Mouse (Mus musculus): ENCODE data around the gene Tcirg1. TPM values are rescaled to one million over a fixed set of nuclear protein-coding genes. Genes with fewer than 3 reads are reported as not detected.

Tcirg1 gene
- polyA plus RNA-seq, 1 experiment from 2014 or later, result 20.3 TPM

DNA sequence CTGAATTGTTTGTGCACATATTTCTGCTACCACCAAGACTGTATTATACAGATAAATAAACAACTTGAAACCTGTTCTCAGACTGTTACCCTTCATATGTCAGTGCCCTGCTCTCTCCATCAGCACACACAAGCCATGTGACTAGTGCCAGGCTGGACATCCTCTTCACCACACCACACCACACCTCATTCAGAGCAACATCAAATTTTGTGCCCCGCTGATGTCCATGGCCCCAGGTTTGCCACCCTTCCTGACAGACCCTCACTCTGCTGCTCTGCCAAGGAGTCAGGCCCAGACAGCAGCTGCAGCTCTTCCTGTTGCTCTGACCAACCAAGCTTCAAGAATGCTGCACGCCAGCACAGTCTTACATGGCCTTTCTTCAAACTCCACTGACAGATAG is 12.6 kb downstream of the Tcirg1 start:
- H3K36me3 ChIP-seq, result peaks cover 65% of the 10 kb centered on the region
- ATAC-seq (ENCODE audit: low FRiP score), result no peak

DNA sequence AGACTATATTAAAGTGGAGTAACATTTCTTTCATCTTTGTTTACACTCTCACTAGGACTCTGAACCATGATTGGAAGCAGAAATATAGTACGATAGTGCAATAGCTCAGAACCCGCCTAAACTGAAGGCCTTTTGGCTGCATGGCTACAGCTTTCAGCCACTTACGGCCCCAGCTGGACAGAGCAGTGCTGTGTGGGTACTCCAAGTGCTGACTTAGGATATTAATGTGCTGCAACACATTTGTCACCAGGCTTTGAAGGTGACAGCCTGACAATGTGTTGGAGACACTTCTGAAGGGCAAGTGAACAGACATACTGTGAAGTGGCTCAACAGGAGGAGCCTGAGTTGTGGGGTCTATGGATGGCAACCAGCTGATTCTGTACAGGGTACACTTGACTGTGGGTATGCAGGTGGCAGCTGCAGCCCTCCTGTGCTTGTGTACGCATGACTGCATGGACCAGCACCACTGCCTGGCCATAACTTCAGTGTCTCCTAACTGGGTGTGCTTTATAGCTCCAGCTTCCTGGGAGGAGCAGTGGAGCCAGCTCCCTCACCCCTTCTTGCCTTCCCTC is 13.3 kb downstream of the Tcirg1 start:
- H3K9me3 ChIP-seq (replicated peaks), result no peaks in the 10 kb centered on the region
- no peak overlapping the region for H3K27ac ChIP-seq (replicated peaks)
- H3K4me2 ChIP-seq, result no peak overlapping the region
- ATAC-seq (ENCODE audit: low FRiP score), result no peak
- 0 out of 2 replicates have a peak, but pooled peaks cover 14% of the 10 kb centered on the region for H3K4me1 ChIP-seq
- 86% methylated on average over 4 of the region's 4 CpGs for WGBS
- H3K4me3 ChIP-seq (replicated peaks), result no peak overlapping the region
- H3K36me3 ChIP-seq, result peaks cover 72% of the 10 kb centered on the region
- no peaks in the 10 kb centered on the region for H3K27me3 ChIP-seq (replicated peaks)
- no peak overlapping the region for H3K9ac ChIP-seq (replicated peaks)

More for the DNA sequence above, 12.6 kb downstream of the Tcirg1 start:
- 0 out of 2 replicates have a peak, but pooled peaks cover 14% of the 10 kb centered on the region for H3K4me1 ChIP-seq
- no peak overlapping the region for H3K9ac ChIP-seq (replicated peaks)
- no peaks in the 10 kb centered on the region for H3K9me3 ChIP-seq (replicated peaks)
- peak overlapping the region; percentile 71 for H3K27ac ChIP-seq (replicated peaks)
- no peak overlapping the region for H3K4me3 ChIP-seq (replicated peaks)
- H3K4me2 ChIP-seq, result no peak overlapping the region
- H3K27me3 ChIP-seq (replicated peaks), result no peaks in the 10 kb centered on the region
- WGBS, result 83% methylated on average over 2 of the region's 2 CpGs

DNA sequence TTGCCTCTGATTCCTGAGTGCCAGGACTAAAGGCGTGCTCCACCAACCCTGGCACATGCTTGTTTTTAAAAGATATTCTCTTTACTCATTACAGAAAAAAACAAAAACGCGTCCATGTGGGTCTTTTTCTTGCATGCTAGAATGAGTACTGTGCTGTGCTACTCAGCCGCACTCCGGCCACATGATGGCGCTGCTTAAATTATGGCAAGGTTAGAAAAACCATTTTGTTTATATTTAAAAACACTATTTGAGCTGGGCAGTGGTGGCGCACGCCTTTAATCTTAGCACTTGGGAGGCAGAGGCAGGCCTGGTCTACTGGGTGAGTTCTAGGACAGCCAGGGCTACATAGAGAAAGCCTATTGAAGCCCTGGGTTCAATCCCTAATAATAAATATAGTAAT is 16.8 kb downstream of the Tcirg1 start:
- peaks cover 80% of the 10 kb centered on the region for H3K36me3 ChIP-seq

DNA sequence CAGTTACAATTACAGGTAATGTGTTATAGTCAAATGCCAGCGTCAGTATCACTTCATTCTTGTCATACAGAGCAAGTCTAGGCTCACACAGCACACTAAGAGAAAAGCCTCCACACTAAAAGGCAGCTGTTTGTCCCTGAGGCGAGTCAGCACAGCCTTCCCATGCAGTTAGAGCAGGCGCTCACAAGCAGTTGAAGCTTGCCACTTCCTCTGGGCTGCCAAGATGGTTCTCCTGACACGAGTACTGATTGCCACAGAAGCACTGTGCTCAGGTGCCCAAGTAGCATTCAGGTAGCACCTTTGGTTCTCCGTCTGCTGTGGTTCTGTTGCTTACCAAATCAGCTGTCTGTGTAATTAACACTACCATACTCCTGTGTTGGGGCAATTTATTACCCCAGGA is 17.8 kb downstream of the Tcirg1 start:
- H3K27me3 ChIP-seq (replicated peaks), result no peaks in the 10 kb centered on the region
- peaks cover 77% of the 10 kb centered on the region for H3K36me3 ChIP-seq
- H3K9ac ChIP-seq (replicated peaks), result no peak overlapping the region
- no peak for ATAC-seq (ENCODE audit: low FRiP score)
- H3K27ac ChIP-seq (replicated peaks), result no peak overlapping the region
- H3K4me3 ChIP-seq (replicated peaks), result no peak overlapping the region
- H3K4me2 ChIP-seq, result no peak overlapping the region
- WGBS, result 84% methylated on average over 5 of the region's 5 CpGs
- no peaks in the 10 kb centered on the region for H3K9me3 ChIP-seq (replicated peaks)
- no peaks in the 10 kb centered on the region for H3K4me1 ChIP-seq

More for the DNA sequence above, 16.8 kb downstream of the Tcirg1 start:
- no peaks in the 10 kb centered on the region for H3K9me3 ChIP-seq (replicated peaks)
- no peak overlapping the region for H3K9ac ChIP-seq (replicated peaks)
- no peak for ATAC-seq (ENCODE audit: low FRiP score)
- H3K4me2 ChIP-seq, result no peak overlapping the region
- WGBS, result 89% methylated on average over 8 of the region's 8 CpGs
- H3K27ac ChIP-seq (replicated peaks), result no peak overlapping the region
- H3K4me1 ChIP-seq, result 0 out of 2 replicates have a peak, but pooled peaks cover 2% of the 10 kb centered on the region
- no peaks in the 10 kb centered on the region for H3K27me3 ChIP-seq (replicated peaks)
- H3K4me3 ChIP-seq (replicated peaks), result no peak overlapping the region

DNA sequence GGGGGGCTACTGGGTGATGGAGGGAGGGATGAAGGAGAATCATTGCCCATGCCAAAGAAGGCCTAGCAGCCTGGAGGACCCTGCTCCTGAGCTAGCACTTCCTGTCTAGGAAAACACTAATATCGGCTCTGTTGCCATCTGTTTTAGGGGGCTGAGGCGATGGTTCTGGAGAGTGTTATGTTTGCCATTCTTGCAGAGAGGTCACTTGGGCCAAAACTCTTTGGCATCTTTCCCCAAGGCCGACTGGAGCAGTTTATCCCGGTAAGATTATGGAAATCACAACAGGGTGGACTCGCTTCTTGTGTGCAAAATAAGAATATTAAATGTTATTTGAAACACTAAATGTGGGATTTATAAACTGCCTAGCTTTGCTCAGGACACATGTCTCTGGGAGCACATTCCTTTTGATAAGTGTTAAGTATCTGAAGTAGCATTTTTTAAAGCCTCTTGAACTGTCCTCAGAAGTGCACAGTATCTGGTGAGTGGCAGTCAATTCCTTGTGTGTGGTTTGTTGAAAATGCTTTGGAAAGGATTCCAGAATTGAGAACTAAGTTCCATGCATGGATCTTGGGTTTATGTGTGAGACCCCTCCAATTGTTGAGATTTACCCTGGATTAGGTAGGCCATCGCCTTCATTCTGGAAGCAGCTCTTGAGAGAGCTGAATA is 22.5 kb downstream of the Tcirg1 start:
- H3K36me3 ChIP-seq, result peaks cover 40% of the 10 kb centered on the region
- no peak overlapping the region for H3K4me3 ChIP-seq (replicated peaks)
- ATAC-seq (ENCODE audit: low FRiP score), result no peak
- no peak overlapping the region for H3K4me2 ChIP-seq
- no peaks in the 10 kb centered on the region for H3K27me3 ChIP-seq (replicated peaks)
- no peaks in the 10 kb centered on the region for H3K9me3 ChIP-seq (replicated peaks)
- 91% methylated on average over 6 of the region's 6 CpGs for WGBS
- H3K4me1 ChIP-seq, result no peaks in the 10 kb centered on the region
- no peak overlapping the region for H3K27ac ChIP-seq (replicated peaks)
- no peak overlapping the region for H3K9ac ChIP-seq (replicated peaks)

DNA sequence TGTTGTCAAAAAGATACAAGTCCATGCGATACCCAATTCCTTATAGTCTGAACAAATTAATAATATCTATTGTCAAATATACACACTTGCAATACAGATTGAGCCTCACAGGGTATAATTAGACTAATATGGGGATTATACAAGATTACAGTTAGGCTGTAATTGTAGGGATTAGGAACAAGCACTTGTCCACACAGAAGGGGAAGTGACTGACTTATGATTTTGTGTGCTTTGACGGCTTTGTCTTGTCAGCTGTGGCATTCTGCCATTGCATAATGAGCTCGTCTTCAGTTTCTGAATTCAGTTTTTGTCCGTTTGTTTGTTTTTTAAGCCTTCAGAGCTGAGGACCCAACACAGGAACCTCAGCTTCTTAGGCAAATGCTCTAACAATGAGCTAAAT is 24.7 kb downstream of the Tcirg1 start:
- no peak for ATAC-seq (ENCODE audit: low FRiP score)
- H3K36me3 ChIP-seq, result peaks cover 24% of the 10 kb centered on the region
- H3K4me2 ChIP-seq, result no peak overlapping the region
- no peak overlapping the region for H3K4me3 ChIP-seq (replicated peaks)
- H3K4me1 ChIP-seq, result no peaks in the 10 kb centered on the region
- 81% methylated on average over 4 of the region's 4 CpGs for WGBS
- H3K9me3 ChIP-seq (replicated peaks), result no peaks in the 10 kb centered on the region
- no peak overlapping the region for H3K27ac ChIP-seq (replicated peaks)
- no peak overlapping the region for H3K9ac ChIP-seq (replicated peaks)
- no peaks in the 10 kb centered on the region for H3K27me3 ChIP-seq (replicated peaks)

DNA sequence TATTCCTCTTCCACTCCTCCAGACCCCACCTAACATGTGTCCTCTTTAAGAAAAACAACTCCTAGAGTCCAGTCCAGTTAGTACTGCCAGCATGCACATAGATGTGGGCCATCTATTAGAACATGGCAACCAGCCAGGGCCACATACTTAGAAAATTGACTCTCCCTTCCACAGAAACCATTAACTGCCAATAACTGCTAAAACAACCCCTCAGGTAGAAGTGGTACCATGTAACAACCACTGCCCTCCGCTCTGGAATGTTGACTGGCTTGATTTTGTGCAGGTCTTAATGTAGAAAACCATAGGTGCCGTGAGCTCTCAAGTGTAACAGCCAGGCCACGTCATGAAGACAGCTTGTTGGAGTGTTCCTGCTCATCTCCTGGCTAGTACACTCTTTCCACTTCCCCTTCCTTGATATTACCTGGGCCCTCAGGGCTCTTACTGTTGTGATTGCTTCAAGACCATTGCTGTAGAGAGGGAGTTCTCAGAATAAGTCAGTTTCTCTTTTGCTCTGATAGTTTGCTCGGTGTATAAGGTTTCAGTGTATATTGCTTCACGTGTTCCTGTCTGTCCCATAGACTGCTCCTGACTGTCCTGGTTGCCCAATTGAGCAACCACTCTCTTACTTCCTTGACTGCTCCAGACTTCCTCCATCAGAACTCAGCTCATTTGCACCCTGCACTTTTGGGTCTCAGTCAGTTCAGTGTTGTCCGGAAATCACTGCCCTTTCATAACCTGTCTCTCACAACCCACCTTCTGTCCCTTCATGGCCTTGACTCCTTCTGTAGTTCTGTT is 26.7 kb downstream of the Tcirg1 start:
- Histone ChIP-seq H3K9me3 (replicated peaks) (no peaks in the 10 kb centered on the region), H3K27me3 (replicated peaks) (no peaks in the 10 kb centered on the region), H3K27ac (replicated peaks) (no peak overlapping the region), H3K4me3 (replicated peaks) (no peak overlapping the region), H3K4me1 (no peaks in the 10 kb centered on the region), H3K4me2 (no peak overlapping the region), H3K36me3 (peaks cover 7% of the 10 kb centered on the region), H3K9ac (replicated peaks) (no peak overlapping the region)
- 91% methylated on average over 6 of the region's 6 CpGs for WGBS
- ATAC-seq (ENCODE audit: low FRiP score), result no peak

DNA sequence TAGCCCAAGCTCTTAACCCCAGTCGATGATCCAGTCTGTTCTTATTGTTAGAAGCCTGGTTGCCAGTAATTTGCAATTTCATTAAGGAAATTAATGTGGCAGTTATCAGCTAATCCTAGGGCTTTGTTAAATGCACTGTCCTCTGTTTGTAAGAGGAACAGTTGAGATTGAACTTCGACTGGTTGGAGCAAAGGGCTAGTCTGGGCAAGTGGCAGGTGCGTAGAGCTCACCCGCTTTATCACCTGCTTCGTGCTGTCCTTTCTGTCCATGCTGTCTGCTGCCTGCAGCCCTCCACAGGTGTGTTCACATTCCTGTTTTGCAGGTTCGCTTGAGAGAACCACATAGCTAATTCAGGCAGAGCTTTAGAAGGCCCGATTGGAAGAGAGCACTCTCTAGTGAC is 31.9 kb downstream of the Tcirg1 start:
- 92% methylated on average over 7 of the region's 7 CpGs for WGBS
- Histone ChIP-seq H3K4me2 (no peak overlapping the region), H3K9ac (replicated peaks) (no peak overlapping the region), H3K9me3 (replicated peaks) (no peaks in the 10 kb centered on the region), H3K27ac (replicated peaks) (no peak overlapping the region), H3K36me3 (peaks cover 2% of the 10 kb centered on the region; the same call in 1 of the 2 replicates), H3K4me3 (replicated peaks) (no peak overlapping the region), H3K4me1 (0 out of 2 replicates have a peak, but pooled peaks cover 3% of the 10 kb centered on the region), H3K27me3 (replicated peaks) (no peaks in the 10 kb centered on the region)
- ATAC-seq (ENCODE audit: low FRiP score), result no peak

DNA sequence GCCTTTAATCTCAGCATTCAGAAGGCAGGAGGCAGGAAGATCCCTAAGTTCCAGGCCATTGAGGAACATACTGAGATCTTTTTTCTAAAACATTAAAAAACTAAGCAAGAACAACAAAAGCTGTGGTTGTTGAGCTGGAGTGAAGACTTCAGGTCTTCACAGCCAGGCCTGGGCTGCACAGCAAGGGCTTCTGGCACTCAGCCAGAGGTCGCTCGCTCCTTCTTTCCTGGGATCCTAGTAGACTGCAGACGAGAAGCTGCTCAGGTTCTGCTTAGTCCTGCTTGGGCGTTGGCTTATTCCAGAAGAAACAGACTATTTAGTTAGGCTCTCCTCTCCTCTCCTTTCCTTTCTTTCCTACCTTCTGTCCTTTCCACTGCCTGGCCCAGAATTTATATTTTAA is 34.6 kb downstream of the Tcirg1 start:
- no peak overlapping the region for H3K4me2 ChIP-seq
- no peaks in the 10 kb centered on the region for H3K9me3 ChIP-seq (replicated peaks)
- WGBS, result 70% methylated on average over 4 of the region's 4 CpGs
- no peak overlapping the region for H3K9ac ChIP-seq (replicated peaks)
- peaks cover 2% of the 10 kb centered on the region; the same call in 1 of the 2 replicates for H3K36me3 ChIP-seq
- peaks cover 3% of the 10 kb centered on the region; the same call in 1 of the 2 replicates for H3K4me1 ChIP-seq
- H3K27me3 ChIP-seq (replicated peaks), result no peaks in the 10 kb centered on the region
- ATAC-seq (ENCODE audit: low FRiP score), result no peak
- H3K27ac ChIP-seq (replicated peaks), result no peak overlapping the region
- no peak overlapping the region for H3K4me3 ChIP-seq (replicated peaks)

DNA sequence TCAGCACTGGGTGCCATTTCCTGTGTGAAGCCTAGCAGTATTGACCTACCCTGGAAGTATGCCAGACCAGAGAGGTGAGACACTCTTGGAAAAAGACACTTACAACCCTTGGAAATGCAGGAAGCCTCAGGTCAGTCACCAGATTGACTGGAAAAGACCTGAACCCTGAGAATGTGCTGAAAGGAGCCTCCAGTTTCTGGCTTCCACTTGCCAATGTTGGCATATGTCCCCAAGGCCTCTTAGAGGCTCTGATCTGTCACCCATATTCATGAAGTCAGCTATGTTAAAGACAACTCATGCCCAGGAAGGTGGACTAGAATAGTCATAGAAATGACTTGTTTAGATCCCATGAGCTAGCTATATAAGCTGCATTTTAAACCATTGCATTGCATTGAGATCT is 35.5 kb downstream of the Tcirg1 start:
- H3K27ac ChIP-seq (replicated peaks), result no peak overlapping the region
- no peak for ATAC-seq (ENCODE audit: low FRiP score)

DNA sequence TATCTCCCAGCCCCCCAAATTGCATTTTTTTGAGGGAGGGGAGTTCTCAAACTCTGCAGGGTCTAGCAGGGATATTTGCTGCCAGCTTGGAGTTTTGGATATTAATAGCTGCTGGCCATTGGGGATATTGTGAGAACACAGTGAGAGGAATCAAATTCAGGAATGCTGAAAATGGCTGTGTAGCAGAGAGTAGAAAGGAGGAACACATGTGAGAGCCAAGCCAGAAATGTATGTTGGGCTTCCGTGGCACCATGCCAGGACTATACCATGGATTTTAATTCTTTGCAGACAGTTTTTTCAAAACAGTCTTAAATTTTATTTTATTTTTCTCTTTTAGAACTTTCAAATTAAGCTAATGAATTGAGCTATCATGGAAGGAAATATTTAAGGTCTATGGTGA is 38.6 kb downstream of the Tcirg1 start:
- no peak for ATAC-seq (ENCODE audit: low FRiP score)
- 93% methylated on average over 1 of the region's 1 CpGs for WGBS

More for the DNA sequence above, 35.5 kb downstream of the Tcirg1 start:
- Histone ChIP-seq H3K36me3 (no peaks in the 10 kb centered on the region; the same call in 1 of the 2 replicates), H3K9me3 (replicated peaks) (no peaks in the 10 kb centered on the region), H3K4me2 (no peak overlapping the region), H3K4me3 (replicated peaks) (no peak overlapping the region), H3K9ac (replicated peaks) (no peak overlapping the region), H3K27me3 (replicated peaks) (no peaks in the 10 kb centered on the region), H3K4me1 (peaks cover 3% of the 10 kb centered on the region; the same call in 1 of the 2 replicates)

More for the DNA sequence above, 38.6 kb downstream of the Tcirg1 start:
- H3K4me3 ChIP-seq (replicated peaks), result no peak overlapping the region
- H3K27ac ChIP-seq (replicated peaks), result no peak overlapping the region
- no peak overlapping the region for H3K9ac ChIP-seq (replicated peaks)
- peaks cover 3% of the 10 kb centered on the region; the same call in 1 of the 2 replicates for H3K4me1 ChIP-seq
- H3K27me3 ChIP-seq (replicated peaks), result no peaks in the 10 kb centered on the region
- peaks cover 3% of the 10 kb centered on the region; the same call in 1 of the 2 replicates for H3K36me3 ChIP-seq
- H3K4me2 ChIP-seq, result no peak overlapping the region
- H3K9me3 ChIP-seq (replicated peaks), result no peaks in the 10 kb centered on the region
